Mouse (Mus musculus) embryonic facial prominence, embryonic 11.5 days (tissue): Measurements from ENCODE around the gene 4632433K11Rik. TPM values are rescaled to one million over a fixed set of nuclear protein-coding genes. Genes with fewer than 3 reads are reported as not detected.

Source experiments
- ATAC-seq: fragments of 200-750 bp; cut with Nextera tagmentation; replicated peaks from 2 replicates; pipeline ENCODE4 v1.8.0; 2017; ENCODE audit warnings: low read depth; ENCODE audit not compliant: insufficient number of reproducible peaks, low FRiP score, low TSS enrichment
- DNase-seq: peaks from one replicate; pipeline ENCODE4 v3.0.0-alpha.2; 2015; ENCODE audit warnings: low spot score
- H3K27ac ChIP-seq: fragments of 300-500 bp; sonication (generic); replicated peaks from 2 replicates; pipeline ENCODE4 v1.5.1; 2014; ENCODE audit warnings: mild to moderate bottlenecking, low read depth, low read length, control low read depth
- H3K27me3 ChIP-seq: fragments of 300-500 bp; sonication (generic); 2 replicates; pipeline ENCODE4 v1.6.1; 2014; ENCODE audit warnings: mild to moderate bottlenecking, low read length, moderate library complexity, mixed read lengths; ENCODE audit not compliant: control insufficient read depth, insufficient read depth
- H3K36me3 ChIP-seq: fragments of 300-500 bp; sonication (generic); replicated peaks from 2 replicates; pipeline ENCODE4 v1.6.1; 2014; ENCODE audit warnings: low read depth, mild to moderate bottlenecking, low read length, moderate library complexity, mixed read lengths; ENCODE audit not compliant: control insufficient read depth, insufficient read depth
- H3K4me1 ChIP-seq: fragments of 300-500 bp; sonication (generic); 2 replicates; pipeline ENCODE4 v1.6.1; 2014; ENCODE audit warnings: low read length, mixed read lengths; ENCODE audit not compliant: control insufficient read depth, insufficient read depth
- H3K4me2 ChIP-seq: fragments of 300-500 bp; sonication (generic); 2 replicates; pipeline ENCODE4 v1.6.1; 2014; ENCODE audit warnings: low read depth, mild to moderate bottlenecking, control low read depth, low read length, moderate library complexity
- H3K4me3 ChIP-seq: fragments of 300-500 bp; sonication (generic); 2 replicates; pipeline ENCODE4 v1.5.1; 2014; ENCODE audit warnings: low read depth, low read length, control low read depth
- H3K9ac ChIP-seq: fragments of 300-500 bp; sonication (generic); replicated peaks from 2 replicates; pipeline ENCODE4 v1.6.1; 2014; ENCODE audit warnings: mild to moderate bottlenecking, control low read depth, low read length
- H3K9me3 ChIP-seq: fragments of 300-500 bp; sonication (generic); replicated peaks from 2 replicates; pipeline ENCODE4 v1.6.1; 2016; ENCODE audit warnings: mild to moderate bottlenecking, low read length, inconsistent platforms, mixed read lengths; ENCODE audit not compliant: control insufficient read depth
- WGBS: fragments of 180-500 bp; shearing (Covaris S2); extraction: QIAGEN DNeasy Blood & Tissue Kit; methylation state at CpG from one replicate; pipeline ENCODE4 v1.1.7; 2014; 5-methylcytosine and 5-hydroxymethylcytosine counted together
- polyA plus RNA-seq: library from polyadenylated mRNA; unstranded; fragments of >200 nt; fragmentation: Nextera tagmentation; extraction: Ambion mirVana; gene quantifications from 2 replicates; pipeline ENCODE4 v1.2.1, GENCODE M21; 2014

The 4632433K11Rik gene
- polyA plus RNA-seq, 1 experiment from 2014 or later, result not detected

- Histone ChIP-seq H3K4me1 (peaks cover 6% of the 10 kb centered on the region; the same call in 1 of the 2 replicates), H3K9ac (peak overlapping the region; percentile 78)
Observed at GRCm38 (mm10) chr7:5060944-5061773, 27.2 kb downstream of the 4632433K11Rik start.

GRCm38 (mm10) chr7:5061774-5062359 is 27.9 kb downstream of the 4632433K11Rik start, which contains the start of gene U2af2:
TSS of gene U2af2 (plus strand) at chr7:5062143.
- under 1% methylated on average over 54 of the region's 65 CpGs for WGBS
- Histone ChIP-seq H3K4me3 (peak within 1 kb of the TSS; percentile 74), H3K9ac (peak within 1 kb of the TSS; percentile 78)

More at GRCm38 (mm10) chr7:5060944-5061773, 27.2 kb downstream of the 4632433K11Rik start:
- ATAC-seq, result peak; percentile 89
- H3K27ac ChIP-seq, result peak overlapping the region; percentile 96
- peak overlapping the region; percentile 82 for H3K4me2 ChIP-seq
- H3K9me3 ChIP-seq, result no peaks in the 10 kb centered on the region
- DNase-seq, result peak; percentile 100
- H3K36me3 ChIP-seq, result no peaks in the 10 kb centered on the region
- WGBS, result under 1% methylated on average over 60 of the region's 60 CpGs
- H3K27me3 ChIP-seq, result peaks cover 6% of the 10 kb centered on the region
- H3K4me3 ChIP-seq, result peak overlapping the region; percentile 74

GRCm38 (mm10) chr7:5062360-5063001 is 28.6 kb downstream of the 4632433K11Rik start:
- Histone ChIP-seq H3K9me3 (no peaks in the 10 kb centered on the region), H3K27me3 (no peaks in the 10 kb centered on the region; the same call in 1 of the 2 replicates), H3K36me3 (no peaks in the 10 kb centered on the region; the same call in 1 of the 2 replicates), H3K27ac (peak overlapping the region; percentile 96), H3K4me2 (peak overlapping the region; percentile 78), H3K4me1 (peaks cover 6% of the 10 kb centered on the region; the same call in 1 of the 2 replicates), H3K4me3 (peak overlapping the region; percentile 74), H3K9ac (peak overlapping the region; percentile 78)
- DNase-seq (peak; percentile 92), ATAC-seq (no peak; the same call in 1 of the 2 replicates)
- WGBS, result under 1% methylated on average over 51 of the region's 51 CpGs

More at GRCm38 (mm10) chr7:5061774-5062359, 27.9 kb downstream of the 4632433K11Rik start, which contains the start of gene U2af2:
- peak; percentile 93 for DNase-seq
- peak; percentile 85 for ATAC-seq
- H3K4me2 ChIP-seq, result peak within 1 kb of the TSS; percentile 82
- H3K36me3 ChIP-seq, result no peaks in the 10 kb centered on the region; the same call in 1 of the 2 replicates
- H3K9me3 ChIP-seq, result no peaks in the 10 kb centered on the region
- peaks cover 6% of the 10 kb centered on the region; the same call in 1 of the 2 replicates for H3K4me1 ChIP-seq
- H3K27me3 ChIP-seq, result peaks cover 2% of the 10 kb centered on the region; the same call in 1 of the 2 replicates
- H3K27ac ChIP-seq, result peak within 1 kb of the TSS; percentile 96

GRCm38 (mm10) chr7:5064886-5065285 is 31.0 kb downstream of the 4632433K11Rik start:
- no peak overlapping the region for H3K4me3 ChIP-seq

GRCm38 (mm10) chr7:5073586-5073985 is 39.7 kb downstream of the 4632433K11Rik start:
- Histone ChIP-seq H3K36me3 (peaks cover 45% of the 10 kb centered on the region), H3K9ac (no peak overlapping the region), H3K27ac (no peak overlapping the region), H3K4me1 (no peaks in the 10 kb centered on the region), H3K4me3 (no peak overlapping the region), H3K9me3 (no peaks in the 10 kb centered on the region), H3K27me3 (no peaks in the 10 kb centered on the region), H3K4me2 (no peak overlapping the region)
- WGBS, result 80% methylated on average over 1 of the region's 1 CpGs
- DNase-seq (no peak), ATAC-seq (no peak)

More at GRCm38 (mm10) chr7:5064886-5065285, 31.0 kb downstream of the 4632433K11Rik start:
- H3K27me3 ChIP-seq, result no peaks in the 10 kb centered on the region
- DNase-seq (no peak), ATAC-seq (no peak)
- peaks cover 5% of the 10 kb centered on the region; the same call in 1 of the 2 replicates for H3K4me1 ChIP-seq
- no peaks in the 10 kb centered on the region for H3K9me3 ChIP-seq
- WGBS, result 91% methylated on average over 6 of the region's 6 CpGs
- peaks cover 13% of the 10 kb centered on the region for H3K36me3 ChIP-seq
- H3K4me2 ChIP-seq, result no peak overlapping the region
- no peak overlapping the region for H3K9ac ChIP-seq
- no peak overlapping the region for H3K27ac ChIP-seq

GRCm38 (mm10) chr7:5074984-5075383 is 41.1 kb downstream of the 4632433K11Rik start:
- Histone ChIP-seq H3K36me3 (peaks cover 39% of the 10 kb centered on the region), H3K4me1 (no peaks in the 10 kb centered on the region), H3K27me3 (no peaks in the 10 kb centered on the region), H3K9me3 (no peaks in the 10 kb centered on the region), H3K27ac (no peak overlapping the region), H3K9ac (no peak overlapping the region), H3K4me3 (no peak overlapping the region), H3K4me2 (no peak overlapping the region)
- ATAC-seq (no peak), DNase-seq (no peak)
- 90% methylated on average over 5 of the region's 5 CpGs for WGBS

- Histone ChIP-seq H3K4me1 (no peaks in the 10 kb centered on the region), H3K27me3 (no peaks in the 10 kb centered on the region), H3K4me2 (no peak overlapping the region), H3K4me3 (no peak overlapping the region), H3K27ac (no peak overlapping the region), H3K36me3 (peaks cover 27% of the 10 kb centered on the region), H3K9me3 (no peaks in the 10 kb centered on the region), H3K9ac (no peak overlapping the region)
- 95% methylated on average over 2 of the region's 2 CpGs for WGBS
- DNase-seq, result no peak
- no peak for ATAC-seq
Observed at GRCm38 (mm10) chr7:5076931-5077330, 43.0 kb downstream of the 4632433K11Rik start.
